Mouse (Mus musculus) kidney, postnatal 10 days (tissue): ENCODE measurements around the gene Adh1.
A peak's percentile ranks its signal among the peaks of the same experiment; 100 is the strongest.

Source experiments
- DNase-seq: peaks from one replicate; pipeline ENCODE4 v3.0.0; 2021; ENCODE audit warnings: mixed read lengths

Adh1 gene

GRCm38 (mm10) chr3:138260721-138261669, at the start of gene Adh1:
Adh1 (plus strand) TSS chr3:138260991.
- no peak for DNase-seq

- no peak for DNase-seq
These were observed 48.3 kb upstream of the Adh1 start for GRCm38 (mm10) chr3:138212431-138212951.

GRCm38 (mm10) chr3:138215395-138215989, 45.3 kb upstream of the Adh1 start:
- no peak for DNase-seq

GRCm38 (mm10) chr3:138216091-138216490, 44.7 kb upstream of the Adh1 start:
- DNase-seq = no peak

- DNase-seq = no peak
These were observed 43.0 kb upstream of the Adh1 start, which contains the start of gene Adh7 for GRCm38 (mm10) chr3:138217631-138218264. Adh7 (plus strand) TSS chr3:138217760.

GRCm38 (mm10) chr3:138221116-138221515, 39.7 kb upstream of the Adh1 start:
- no peak for DNase-seq

GRCm38 (mm10) chr3:138222511-138222910, 38.3 kb upstream of the Adh1 start:
- no peak for DNase-seq

GRCm38 (mm10) chr3:138222952-138223351, 37.8 kb upstream of the Adh1 start:
- DNase-seq = peak; percentile 85

GRCm38 (mm10) chr3:138224363-138224954, 36.3 kb upstream of the Adh1 start:
- DNase-seq = no peak

GRCm38 (mm10) chr3:138225331-138225730, 35.5 kb upstream of the Adh1 start:
- no peak for DNase-seq

- DNase-seq = peak; percentile 44
These were observed 34.9 kb upstream of the Adh1 start for GRCm38 (mm10) chr3:138225853-138226252.

- no peak for DNase-seq
These were observed 34.3 kb upstream of the Adh1 start for GRCm38 (mm10) chr3:138226476-138226875.

- no peak for DNase-seq
These were observed 33.7 kb upstream of the Adh1 start for GRCm38 (mm10) chr3:138227082-138227481.

- no peak for DNase-seq
These were observed 33.0 kb upstream of the Adh1 start for GRCm38 (mm10) chr3:138227782-138228181.

- DNase-seq = no peak
These were observed 31.3 kb upstream of the Adh1 start for GRCm38 (mm10) chr3:138229448-138229847.

GRCm38 (mm10) chr3:138230266-138230665, 30.5 kb upstream of the Adh1 start:
- no peak for DNase-seq

GRCm38 (mm10) chr3:138231531-138231930, 29.3 kb upstream of the Adh1 start:
- DNase-seq = no peak

GRCm38 (mm10) chr3:138236546-138237163, 24.1 kb upstream of the Adh1 start:
- DNase-seq = no peak

- no peak for DNase-seq
These were observed 22.7 kb upstream of the Adh1 start for GRCm38 (mm10) chr3:138238046-138238445.

GRCm38 (mm10) chr3:138239461-138239860, 21.3 kb upstream of the Adh1 start:
- DNase-seq = no peak

GRCm38 (mm10) chr3:138240411-138240810, 20.4 kb upstream of the Adh1 start:
- DNase-seq = no peak

- no peak for DNase-seq
These were observed 19.8 kb upstream of the Adh1 start for GRCm38 (mm10) chr3:138240942-138241341.
